Mouse (Mus musculus) cerebellum, postnatal 10 days (tissue): Measurements from ENCODE around the gene Gm37240.
"Not testable (repeated sequence)": the region's sequence is repeated elsewhere in the genome, so short reads cannot be mapped to it uniquely, and the experiment has no call there.

Experiments
- DNase-seq, 2 experiments: peaks; one replicate each; pipeline ENCODE4 v3.0.0; 2021; ENCODE audit warnings: mixed read lengths in 2 of 2

The Gm37240 gene

GRCm38 (mm10) chr3:84927901-84928300 is 959.4 kb downstream of the Gm37240 start:
- no peak for DNase-seq

GRCm38 (mm10) chr3:84927168-84927794 is 960.0 kb downstream of the Gm37240 start:
- no peak for DNase-seq

GRCm38 (mm10) chr3:84926140-84926539 is 961.2 kb downstream of the Gm37240 start:
- DNase-seq = no peak

DNA sequence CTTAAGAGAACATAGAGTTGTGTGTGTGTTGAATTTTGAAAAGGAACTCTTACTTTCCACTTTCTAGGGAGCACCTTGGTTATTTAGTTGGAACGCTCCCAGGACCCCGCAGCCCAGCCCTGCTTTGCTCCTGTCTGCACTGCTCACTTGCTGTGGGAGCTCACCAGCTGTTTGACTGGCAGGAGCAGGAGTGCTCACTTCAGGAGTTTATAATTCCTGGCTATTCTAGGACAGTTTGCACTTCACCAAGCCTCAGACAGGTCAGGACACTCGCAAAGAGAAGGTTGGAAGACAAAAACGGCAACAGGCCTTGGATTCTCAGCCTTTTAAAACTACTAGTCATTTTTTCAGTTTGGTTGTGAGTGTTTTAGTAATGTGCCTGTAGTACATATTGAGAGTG is 962.1 kb downstream of the Gm37240 start:
- DNase-seq = peak in 1 of 2 experiments; percentile 16

GRCm38 (mm10) chr3:84923670-84924069 is 963.6 kb downstream of the Gm37240 start:
- no peak for DNase-seq

GRCm38 (mm10) chr3:84923256-84923655 is 964.1 kb downstream of the Gm37240 start:
- no peak for DNase-seq

- peak; percentile 52 to 61 for DNase-seq
Measured at GRCm38 (mm10) chr3:84921704-84922420, 965.5 kb downstream of the Gm37240 start.

GRCm38 (mm10) chr3:84917903-84918679 is 969.2 kb downstream of the Gm37240 start:
- no peak for DNase-seq

- DNase-seq = no peak
Measured at GRCm38 (mm10) chr3:84914284-84914683, 973.0 kb downstream of the Gm37240 start.

DNA sequence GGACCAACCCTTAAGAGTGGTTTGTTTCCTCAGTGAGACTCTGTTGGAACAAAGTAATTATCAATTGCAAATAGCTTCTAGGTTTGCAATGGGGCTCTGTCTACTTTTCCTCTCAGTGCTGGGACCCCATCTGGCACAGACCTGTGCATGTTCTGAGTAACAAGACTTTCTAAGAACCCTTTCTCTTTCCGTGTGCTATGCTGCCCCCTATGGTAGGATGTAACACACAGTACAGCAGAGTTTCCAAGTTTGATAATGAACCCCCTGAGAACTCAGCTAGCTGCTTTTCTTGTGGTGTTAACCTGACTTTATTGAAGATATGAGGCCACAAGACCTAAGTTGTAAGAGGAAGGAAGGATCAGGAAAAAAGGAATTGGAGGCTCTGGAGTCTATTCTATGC is 980.8 kb downstream of the Gm37240 start:
- peak; percentile 46 to 56 for DNase-seq

DNA sequence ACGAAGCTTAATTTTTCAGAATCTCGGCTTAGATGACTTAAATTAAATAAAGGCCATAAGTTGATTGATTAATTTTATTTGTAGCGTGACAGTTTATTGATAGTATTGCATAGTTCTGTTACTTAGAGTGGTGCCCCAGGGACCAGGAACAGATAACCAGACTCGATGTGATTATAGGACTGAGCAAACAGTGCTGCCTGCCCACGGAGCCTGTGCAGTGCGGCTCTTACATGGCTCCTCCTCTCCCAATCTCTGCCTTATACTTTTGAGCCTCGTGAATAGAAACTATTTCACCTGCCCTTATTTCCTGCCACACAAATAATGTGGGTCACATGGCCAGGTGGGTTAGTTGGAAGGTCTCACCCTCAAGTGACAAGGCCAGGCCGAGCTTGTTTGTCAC is 989.4 kb downstream of the Gm37240 start:
- DNase-seq = no peak

DNA sequence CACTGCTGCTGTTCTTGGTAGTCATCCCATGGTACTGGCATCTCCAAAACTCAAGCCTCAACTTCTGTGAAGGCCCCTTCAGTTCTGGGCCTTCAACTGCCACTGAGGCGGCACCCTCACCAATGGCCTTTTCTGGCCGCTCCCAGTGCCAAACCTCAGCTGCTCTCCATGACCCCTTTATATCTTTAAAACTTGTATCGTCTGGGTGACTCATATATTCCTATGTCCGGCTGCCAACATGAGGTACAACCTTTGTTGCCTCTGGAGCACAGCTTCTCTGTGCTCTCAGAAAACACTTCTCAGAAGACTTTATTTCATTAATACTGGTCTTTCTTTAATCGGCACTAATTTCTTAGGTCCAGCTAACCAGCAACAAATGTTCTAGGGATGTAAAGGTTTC is 996.3 kb downstream of the Gm37240 start:
- no peak for DNase-seq

DNA sequence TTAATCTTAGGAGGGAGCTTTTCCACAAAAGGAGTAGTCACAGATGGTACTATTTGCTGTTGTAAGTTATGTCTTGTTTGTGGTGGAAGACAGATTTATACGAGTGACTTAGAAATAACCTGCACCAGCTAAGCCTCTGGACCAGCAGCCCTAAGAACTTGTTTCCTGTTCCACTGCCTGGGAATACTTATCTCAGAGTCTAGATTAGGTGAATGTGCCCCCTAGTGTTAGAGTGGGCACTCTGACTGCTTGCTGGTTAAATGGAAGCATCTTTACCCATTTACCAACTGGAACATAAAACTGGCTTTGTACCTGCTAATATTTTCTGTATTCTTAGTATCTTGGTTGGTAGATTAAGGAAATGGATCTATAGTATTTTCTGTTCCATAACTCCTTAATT is 997.7 kb downstream of the Gm37240 start:
- DNase-seq = peak; percentile 25 to 29

GRCm38 (mm10) chr3:84883817-84884483 is 1003.4 kb downstream of the Gm37240 start:
- DNase-seq = peak in 1 of 2 experiments; percentile 5

GRCm38 (mm10) chr3:84876211-84876610 is 1011.1 kb downstream of the Gm37240 start:
- DNase-seq = no peak

DNA sequence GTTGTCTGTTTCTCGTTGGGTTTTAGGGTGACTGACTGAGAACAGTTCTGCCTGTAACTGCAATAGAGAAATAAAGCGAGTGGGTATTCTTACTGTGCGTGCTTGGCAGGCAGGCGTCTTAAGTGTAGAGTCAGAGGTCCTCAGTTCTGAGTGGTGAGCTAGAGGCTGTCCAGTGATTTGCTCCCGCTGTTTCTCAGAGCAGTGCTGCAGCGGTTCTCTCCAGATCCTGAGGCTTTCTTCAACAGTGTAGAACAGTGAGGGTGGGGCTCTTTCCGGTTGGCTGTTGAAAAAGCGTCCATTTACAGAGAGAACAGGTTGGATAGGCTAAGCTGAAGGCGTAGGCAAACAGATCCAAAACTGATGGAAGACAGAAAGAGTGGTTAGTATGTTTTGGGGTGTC is 1012.0 kb downstream of the Gm37240 start:
- no peak for DNase-seq

DNA sequence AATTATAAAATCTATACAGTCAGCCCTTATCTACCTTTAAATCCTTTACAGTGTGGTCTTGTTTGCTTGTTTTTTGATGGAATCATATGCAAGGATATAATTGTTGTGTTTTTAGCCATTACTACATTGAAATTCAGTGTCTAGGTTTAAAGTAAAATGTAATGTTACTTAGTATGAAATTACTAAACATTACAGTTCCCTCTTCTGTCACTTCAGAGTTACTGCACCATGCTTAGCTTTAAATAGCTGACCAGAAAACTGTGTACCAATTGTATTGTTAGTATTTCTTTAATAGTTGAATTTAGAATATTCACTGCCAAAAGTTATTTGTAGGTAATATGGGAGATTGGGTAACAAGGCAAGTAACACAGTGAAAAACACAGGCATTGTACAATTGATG is 1017.2 kb downstream of the Gm37240 start:
- no peak for DNase-seq

- DNase-seq = no peak
Measured at GRCm38 (mm10) chr3:84867991-84868390, 1019.3 kb downstream of the Gm37240 start.

- DNase-seq = no peak
Measured at GRCm38 (mm10) chr3:84867434-84867975, 1019.8 kb downstream of the Gm37240 start.

GRCm38 (mm10) chr3:84866866-84867265 is 1020.5 kb downstream of the Gm37240 start:
- DNase-seq = no peak

DNA sequence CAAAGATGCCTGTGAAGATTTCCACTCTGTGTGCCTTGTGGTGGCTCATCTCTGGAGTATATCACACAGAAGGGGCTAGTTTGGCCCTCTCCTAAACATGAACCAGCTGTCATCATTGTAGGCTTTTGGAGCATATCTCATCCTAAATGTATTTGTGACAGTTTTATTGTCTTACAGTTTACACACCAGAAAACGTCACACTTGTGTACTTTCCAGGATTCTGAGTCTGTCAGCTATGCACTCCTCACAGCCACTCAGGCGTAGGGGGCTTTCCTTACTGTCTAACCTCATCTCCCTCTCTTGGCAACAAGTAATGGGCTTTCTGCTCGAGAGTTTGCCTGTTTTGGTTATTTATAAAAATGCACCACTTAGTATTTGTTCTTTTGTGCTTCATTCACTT is 1021.6 kb downstream of the Gm37240 start:
- no peak for DNase-seq

DNA sequence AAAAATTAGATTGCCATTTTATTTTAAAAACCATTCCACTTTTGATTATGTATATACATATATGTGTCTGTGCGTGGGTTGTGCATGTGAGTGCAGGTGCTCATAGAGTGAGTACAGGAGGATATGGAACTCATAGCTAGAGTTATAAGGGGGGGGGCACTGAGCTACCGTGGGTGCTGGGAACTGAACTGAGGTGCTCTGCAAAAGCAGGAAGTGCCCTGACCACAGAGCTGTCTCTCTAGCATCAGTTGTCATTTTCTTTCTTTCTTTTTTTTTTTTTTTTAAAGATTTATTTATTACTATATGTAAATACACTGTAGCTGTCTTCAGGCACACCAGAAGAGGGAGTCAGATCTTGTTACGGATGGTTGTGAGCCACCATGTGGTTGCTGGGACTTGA is 1025.5 kb downstream of the Gm37240 start:
- DNase-seq = not testable (repeated sequence)

DNA sequence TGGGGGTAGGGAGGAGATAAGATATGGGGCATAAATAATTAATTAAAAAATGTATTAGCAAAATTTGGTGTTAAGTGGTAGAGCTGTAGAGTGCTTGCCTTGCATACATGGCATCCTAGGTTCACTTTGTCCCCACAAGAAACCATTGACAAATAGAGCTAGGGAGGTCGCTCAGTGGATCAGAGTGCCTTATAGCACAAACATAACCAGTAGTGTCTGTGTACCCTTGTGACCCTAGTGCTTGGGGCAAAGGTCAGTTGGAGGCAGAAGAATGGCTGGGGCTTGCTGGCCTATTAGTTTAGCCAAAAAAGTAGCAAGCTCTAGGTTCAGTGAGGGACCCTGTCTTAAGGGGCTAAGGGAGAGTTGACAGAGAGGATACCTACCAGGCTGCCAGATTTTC is 1026.6 kb downstream of the Gm37240 start:
- no peak for DNase-seq
